Mouse (Mus musculus): ENCODE results near the gene Zc3h12a. TPM values are rescaled to one million over a fixed set of nuclear protein-coding genes. Genes with fewer than 3 reads are reported as not detected.

Gene Zc3h12a
- total RNA-seq, 2 experiments from 2014 or later, result 0.57 to 1.2 TPM

Other genes starting within 250 kb of the Zc3h12a start
- gene Epha10, start 246.9 kb downstream of the Zc3h12a start, total RNA-seq (2021), result 10 to 100 TPM; 25.4 to 27.5 TPM
- gene 9930104L06Rik, start 190.8 kb downstream of the Zc3h12a start, total RNA-seq (2021), result 10 to 100 TPM; 16.3 to 19.3 TPM
- gene Cdca8, start 188.5 kb downstream of the Zc3h12a start, total RNA-seq (2021), result 1 to 10 TPM; 4.0 to 4.4 TPM
- 1 to 10 TPM; 3.5 to 4.1 TPM for gene Rspo1, start 141.4 kb downstream of the Zc3h12a start, total RNA-seq (2021)
- gene Gnl2, start 111.3 kb downstream of the Zc3h12a start, total RNA-seq (2021), result 10 to 100 TPM; 75.2 to 77.3 TPM
- under 1 TPM; 0.16 to 0.21 TPM for gene Dnali1, start 62.1 kb downstream of the Zc3h12a start, total RNA-seq (2021)
- 10 to 100 TPM; 12.8 to 13.7 TPM for gene Snip1, start 61.2 kb downstream of the Zc3h12a start, total RNA-seq (2021)
- gene Meaf6, start 42.7 kb downstream of the Zc3h12a start, total RNA-seq (2021), result 100 to 1,000 TPM; 142 to 151 TPM